Mouse (Mus musculus) CD4-positive helper T cell, adult 2 months (primary cell): ENCODE results near the gene Slc30a10.

Experiments used
- DNase-seq: peaks from one replicate; pipeline ENCODE4 v3.0.0-alpha.2; 2012; ENCODE audit warnings: low read depth, missing footprints, low spot score

Gene Slc30a10

DNA sequence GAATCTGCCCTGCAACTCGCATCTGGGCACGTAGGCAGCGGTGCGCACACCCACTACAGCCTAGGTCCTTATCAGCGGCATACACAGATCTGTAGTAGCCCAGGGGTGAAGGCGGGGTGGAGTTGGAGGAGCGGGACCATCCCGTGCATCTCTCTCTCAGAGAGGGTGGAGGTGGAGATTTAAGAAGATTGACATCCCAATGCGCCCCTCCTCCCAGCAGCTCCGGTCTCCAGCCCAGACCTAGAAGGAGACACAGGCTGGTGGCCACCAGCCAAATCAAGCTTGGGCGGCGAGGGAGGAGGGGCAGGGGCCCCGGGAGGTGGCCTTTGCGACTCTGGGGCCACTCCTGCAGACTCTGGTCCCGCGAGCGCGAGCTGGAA is at the start of gene Slc30a10:
TSS of gene Slc30a10 (plus strand) at position 274 of the 380 bp plus-strand sequence.
- DNase-seq, result no peak

DNA sequence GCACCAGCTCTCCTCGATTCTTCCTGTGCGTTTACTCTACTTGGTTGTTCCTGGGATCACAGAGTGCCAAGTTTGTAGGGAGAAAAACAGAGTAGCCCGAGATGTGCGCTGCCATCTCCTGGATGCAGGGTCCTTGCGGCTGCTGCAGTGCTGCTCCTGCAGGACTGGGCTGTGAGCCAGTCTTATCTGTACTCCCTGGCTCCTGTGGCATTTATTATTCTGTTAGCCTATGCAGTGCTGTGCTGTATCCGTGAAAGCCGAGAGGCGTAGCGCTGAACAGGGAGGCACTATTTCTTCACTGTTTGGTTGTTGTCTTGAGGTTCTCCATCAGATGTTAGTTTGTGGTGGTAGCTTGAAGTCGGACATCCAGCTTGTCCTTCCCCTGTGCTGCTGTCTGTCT is 48.7 kb upstream of the Slc30a10 start:
- DNase-seq, result no peak

DNA sequence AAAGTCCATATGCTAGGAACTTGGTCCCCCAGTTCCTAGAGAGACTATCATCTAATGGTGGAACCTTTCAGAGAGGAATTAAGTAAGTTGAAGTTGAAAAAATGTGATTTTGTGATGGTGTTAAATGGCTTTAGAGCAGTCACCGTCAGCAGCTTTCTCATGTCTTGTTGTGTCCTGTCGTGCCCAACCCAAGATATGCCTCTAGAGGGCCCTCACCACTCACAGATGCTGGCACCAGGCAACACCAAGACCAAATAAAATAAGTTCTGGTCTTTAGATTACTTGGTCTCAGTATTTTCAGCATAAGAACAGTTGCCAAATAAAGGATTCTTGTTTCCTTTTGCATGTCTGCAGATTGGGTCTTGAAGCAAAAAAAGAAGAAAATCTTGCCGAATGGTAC is 44.8 kb upstream of the Slc30a10 start:
- DNase-seq, result no peak

DNA sequence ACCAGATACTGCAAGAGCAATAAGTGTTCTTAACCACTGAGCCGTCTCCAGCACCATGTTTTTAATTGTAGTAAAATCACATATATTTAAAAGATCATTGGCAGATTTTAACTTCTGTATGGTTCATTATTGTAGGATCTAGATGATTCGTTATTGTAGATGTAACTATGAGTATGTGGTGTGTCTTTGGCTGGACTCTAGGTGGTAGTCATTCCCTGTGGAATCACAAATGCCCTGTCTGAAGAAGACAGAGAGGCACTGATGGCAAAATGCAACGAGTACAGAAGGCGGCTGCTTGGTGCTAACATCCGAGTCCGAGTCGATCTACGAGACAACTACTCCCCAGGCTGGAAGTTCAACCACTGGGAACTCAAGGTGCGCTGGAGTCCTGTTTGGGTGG is 36.6 kb upstream of the Slc30a10 start:
- no peak for DNase-seq

DNA sequence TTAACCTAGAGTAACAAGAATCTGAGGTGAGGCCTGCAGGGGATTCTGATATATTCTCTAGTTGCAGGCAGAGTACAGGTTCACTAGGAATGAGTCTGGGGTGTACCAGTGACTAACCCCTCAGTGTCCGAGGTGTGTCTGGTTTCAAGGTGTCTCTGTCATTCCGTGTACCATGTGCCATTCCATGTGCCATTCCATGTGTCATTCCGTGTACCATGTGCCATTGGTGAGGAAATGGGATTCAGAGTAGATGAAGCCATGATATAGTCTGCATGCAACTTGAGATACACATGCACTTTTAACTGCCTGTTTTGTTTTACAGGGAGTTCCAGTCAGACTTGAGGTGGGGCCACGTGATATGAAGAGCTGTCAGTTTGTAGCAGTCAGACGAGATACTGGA is 34.8 kb upstream of the Slc30a10 start:
- no peak for DNase-seq

DNA sequence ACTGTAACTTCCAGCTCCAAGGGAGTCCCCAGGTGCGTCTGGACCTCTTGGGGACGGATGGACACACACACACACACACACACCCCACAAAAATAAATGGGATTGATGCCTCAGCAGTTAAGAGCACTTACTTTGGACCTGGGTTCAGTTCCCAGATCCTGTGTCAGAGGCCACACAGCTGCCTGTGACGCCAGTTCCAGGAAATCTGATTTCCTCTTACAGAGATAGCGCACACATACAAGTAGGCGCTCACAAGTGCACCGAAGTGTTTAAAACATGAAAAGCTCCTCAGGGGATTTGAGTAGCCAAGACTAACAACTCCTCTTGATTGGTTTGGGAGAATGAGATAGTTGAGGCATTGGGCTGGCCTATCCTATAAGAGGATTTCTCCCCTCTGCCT is 33.9 kb upstream of the Slc30a10 start:
- no peak for DNase-seq

DNA sequence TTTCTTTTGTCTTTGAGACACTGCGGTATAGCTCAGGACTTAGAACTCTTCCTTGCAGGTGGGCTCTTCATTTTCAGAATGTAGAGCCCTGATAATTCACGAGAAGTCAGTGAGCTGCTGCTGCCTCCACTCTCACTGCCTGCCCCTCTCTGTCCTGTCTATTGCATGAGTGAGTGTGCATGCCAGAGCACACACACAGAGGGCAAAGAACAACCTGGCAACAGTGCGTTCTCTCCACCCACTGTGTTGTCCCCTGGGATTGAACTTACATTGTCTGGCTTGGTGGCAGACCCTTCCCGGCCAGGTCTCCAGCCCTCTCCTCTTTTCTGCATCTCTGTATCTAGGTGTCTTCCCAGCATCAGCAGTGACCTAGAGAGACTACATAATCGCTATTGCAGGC is 28.1 kb upstream of the Slc30a10 start:
- DNase-seq, result no peak

DNA sequence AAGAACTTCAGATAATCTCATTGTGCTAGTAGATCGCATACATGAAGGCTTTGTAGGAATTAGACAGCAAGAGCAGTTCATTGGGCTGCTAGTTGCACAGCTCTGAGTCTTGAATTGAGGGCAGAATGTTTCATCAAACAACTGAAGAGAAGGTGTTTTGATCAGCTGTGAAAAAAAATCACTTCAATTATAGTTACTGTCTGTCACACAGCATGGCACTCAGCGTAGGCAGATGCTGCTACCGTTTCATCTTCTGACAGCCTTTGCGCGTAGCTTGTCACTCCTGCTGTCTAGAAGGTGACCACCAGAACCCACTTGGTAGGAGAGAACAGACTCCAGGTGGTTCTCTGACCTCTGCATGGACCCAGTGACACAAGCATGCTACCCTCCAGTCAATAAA is 24.2 kb upstream of the Slc30a10 start:
- DNase-seq, result no peak

DNA sequence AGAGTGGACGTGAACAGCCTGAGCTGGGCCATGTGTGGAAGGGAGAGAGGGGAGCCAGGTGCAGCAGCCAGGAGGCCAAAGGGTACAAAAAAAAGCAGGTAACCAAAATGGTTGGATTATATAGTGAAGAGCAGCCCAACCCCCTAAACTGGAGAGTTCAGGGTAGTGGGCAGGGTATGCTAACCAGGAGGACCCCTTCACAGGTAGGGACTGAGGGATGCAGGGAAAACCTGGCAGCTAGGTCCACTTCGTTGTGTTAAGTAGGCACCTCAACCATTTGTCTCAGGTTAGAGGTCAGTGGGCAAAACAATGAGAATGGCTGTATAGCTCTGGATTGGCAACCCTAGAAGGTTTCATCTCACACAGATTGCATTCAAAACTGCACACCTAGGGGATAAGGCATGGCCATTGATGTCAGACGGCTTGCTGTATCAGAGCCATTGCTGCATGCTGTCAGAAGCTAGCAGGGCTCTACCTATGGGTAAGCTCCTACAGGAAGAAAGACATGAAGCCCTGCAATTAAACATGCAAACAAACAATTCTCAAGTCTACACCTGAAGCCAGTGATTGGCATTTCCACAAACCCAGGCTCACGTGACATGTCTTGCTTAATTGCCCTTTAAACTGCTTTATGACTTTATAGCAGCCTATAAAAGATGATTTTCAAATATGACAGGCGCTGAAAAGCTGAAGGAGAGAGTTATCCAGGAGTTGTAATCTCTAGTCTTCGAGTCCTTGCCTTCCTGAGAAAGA is 23.2 kb upstream of the Slc30a10 start:
- no peak for DNase-seq

DNA sequence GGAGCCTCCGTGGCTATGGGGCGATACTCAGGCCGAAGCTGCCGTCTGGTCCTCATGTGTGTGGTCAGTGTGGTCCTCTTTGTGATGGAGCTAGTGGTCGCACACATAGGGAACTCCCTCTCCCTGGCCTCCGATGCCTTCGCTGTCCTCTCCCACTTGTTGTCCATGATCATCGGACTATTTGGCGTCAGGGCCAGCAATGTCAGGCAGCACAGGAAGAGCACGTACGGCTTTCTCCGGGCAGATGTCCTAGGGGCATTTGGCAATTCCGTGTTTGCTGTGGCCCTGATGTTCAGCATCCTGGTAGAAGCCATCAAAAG is 22.7 kb upstream of the Slc30a10 start:
- no peak for DNase-seq

DNA sequence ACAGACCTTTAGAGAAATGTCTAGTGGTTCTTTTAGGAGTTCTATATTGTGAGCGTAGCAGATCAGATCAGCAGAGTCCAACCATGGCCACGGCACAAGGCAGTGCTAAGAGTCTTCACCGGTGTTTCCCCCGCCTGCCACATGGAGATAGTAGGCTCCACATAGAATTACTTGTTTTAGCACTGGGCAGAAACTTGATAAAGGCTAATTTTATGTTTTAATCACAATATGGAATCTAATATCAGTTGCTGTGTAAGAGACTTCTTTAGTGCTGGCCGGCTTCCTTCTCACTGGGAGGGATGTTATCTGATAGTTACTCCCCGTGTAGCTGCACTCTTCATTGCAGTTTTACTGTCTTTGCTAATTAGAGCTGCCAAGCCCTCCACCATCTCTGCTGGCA is 21.5 kb upstream of the Slc30a10 start:
- DNase-seq, result no peak

DNA sequence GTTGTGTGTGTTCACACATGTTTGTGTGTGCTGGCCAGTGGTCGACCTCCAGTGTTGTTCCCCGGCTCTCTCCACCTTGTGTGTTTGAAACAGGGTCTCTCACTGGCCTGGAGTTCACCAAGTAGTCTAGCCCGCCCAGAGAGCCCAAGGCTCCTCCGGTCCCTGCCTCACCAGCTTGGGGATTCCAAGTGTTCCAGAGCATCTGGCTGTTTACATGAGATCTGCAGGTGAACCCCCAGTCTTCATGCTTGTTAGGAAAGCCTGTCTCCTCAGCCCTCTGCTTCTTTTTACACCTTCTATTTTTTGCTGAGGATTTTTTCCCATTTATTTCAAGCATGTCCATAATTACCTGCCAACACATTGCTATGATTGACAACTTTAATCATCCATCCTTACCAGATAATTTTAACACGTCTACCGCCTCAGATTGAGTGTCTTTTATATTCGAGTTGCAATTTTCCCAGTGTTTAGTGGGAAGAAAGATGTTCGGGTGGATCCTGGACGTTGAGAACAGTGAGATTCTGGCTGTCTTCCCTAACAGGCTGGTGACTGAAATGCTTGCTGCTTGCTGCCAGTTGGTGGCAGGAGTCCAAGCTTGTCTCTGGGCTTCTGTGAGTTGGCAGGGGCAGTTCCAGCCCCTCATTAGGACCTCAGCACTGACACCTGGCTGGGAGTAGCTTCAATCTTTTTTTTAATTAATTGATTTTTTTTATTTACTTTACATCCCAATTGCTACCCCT is 15.6 kb upstream of the Slc30a10 start:
- no peak for DNase-seq

DNA sequence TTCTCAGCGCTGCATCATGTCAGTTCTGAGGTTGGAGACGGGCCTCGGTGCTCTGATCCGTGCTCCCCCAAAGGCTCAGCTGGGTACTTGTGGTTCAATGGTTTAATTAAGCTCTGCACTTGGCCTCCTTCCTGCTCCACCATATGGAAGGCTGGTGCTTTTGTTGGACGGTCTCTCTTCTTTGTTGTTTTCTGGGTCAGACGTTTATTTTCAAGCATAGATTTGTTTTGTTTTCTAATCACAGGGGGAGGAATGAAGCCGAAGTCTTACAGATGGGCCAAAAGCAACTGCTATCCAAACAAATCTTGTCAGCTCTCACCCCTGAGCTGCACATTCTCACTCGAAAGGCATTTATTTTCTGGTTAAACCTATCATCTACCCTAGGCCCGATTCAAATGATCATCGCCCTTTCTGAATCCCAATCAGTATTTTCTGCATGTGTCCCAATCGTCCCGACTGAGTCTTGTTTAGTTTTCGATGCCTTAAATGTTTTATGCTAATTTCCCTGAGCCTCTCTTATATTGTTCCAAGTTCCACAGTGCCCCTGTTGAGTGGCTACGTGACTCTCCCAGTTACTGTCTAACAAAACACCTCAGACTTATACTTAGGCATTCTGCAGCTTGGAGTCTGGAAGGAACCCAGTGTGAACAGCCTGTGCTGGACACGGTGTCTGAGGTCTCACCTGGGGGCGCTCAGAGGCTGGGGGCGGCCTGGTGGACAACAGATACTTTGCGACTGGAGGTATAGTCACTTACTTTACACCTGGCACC is 12.8 kb upstream of the Slc30a10 start:
- DNase-seq, result no peak

DNA sequence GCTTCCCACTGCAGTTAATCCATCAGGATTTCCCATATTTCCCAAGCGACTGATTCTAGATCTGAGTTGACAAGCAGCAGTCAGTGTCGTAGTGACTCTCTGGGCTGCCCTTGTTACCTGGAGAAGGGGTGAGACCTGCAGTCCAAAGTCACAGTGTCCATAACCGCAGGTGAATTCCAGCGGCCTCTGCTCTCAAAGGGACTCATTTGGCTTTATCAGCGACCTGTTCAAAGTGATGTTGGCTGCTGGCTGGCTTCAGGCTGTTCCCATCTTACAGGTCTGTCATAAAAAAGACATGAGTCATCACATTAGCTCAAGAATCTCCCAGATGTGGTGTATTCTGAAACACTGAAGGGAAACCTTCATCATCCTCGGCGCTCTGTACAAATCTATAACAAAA is 5.7 kb upstream of the Slc30a10 start:
- no peak for DNase-seq

DNA sequence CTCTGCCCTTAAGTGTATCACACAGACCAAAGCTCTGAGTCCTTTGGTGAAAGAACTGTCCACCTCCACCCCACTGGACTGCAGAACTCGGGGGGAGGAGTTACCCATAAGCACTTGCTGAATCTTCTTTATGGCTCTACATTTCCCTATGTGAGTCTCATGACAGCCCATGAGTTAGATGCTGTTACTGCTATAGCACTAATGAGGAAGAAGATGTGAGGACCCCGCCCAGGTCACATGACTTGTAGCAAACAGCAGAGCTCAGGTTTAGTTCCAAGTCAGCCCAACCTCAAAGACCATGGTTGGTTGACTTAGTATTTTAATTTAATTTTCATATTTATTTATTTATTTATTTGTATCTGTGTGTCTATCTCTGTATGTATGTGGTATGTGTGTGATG is 4.9 kb upstream of the Slc30a10 start:
- DNase-seq, result no peak

DNA sequence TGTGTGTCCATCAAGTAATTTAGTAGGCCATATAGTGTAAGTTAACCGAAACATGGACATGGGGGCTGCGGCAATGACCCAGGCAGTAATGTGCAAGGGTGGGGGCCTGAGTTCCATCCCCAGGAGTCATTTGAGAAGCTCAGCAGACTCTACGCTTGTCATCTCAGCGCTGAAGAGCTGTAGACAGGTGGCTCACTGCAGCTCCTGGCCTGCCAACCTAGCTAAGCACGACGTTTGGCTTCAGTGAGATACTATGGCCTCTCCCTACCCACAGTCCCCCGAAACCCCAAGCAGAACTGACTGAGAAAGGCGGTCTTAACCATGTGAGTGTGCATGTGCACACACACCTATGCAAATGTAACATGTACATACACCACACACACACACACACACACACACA is 3.6 kb upstream of the Slc30a10 start:
- DNase-seq, result no peak

DNA sequence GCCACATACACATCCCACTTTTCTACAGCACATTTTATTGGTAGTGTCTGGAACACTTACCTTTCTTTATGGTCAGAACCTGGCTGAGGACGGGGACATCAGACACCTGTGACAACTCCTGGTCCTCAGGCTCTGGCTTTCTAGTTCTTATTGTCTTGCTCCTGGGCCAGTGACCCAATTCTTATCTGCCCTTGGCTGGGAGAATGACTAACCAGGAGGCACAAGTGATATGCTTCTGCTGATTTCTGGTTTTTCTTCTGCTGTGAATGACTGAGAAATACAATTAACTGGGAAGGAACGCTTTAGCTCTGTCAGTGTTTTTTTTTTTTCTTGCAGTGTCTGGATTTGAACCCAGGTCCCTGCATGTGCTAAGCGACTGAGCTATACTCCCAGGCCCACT is 3.2 kb upstream of the Slc30a10 start:
- no peak for DNase-seq

DNA sequence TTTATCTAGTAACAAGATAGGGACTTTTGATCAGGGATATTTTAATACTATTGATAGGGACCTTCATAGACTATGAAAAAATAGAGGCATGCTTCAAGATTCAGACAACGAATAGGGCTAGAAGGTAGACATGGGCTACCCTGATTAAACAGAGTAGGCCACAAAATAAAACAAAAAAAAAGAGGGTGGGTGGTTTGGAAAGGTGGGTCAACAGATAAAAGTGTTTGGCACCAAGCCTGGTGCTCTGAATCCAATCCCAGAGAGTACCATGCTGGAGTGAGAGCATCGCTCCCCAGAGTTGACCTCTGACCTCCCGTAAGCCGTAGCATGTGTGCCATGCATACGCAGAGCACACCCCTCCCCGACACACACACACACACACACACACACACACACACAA is 2.2 kb upstream of the Slc30a10 start:
- no peak for DNase-seq

DNA sequence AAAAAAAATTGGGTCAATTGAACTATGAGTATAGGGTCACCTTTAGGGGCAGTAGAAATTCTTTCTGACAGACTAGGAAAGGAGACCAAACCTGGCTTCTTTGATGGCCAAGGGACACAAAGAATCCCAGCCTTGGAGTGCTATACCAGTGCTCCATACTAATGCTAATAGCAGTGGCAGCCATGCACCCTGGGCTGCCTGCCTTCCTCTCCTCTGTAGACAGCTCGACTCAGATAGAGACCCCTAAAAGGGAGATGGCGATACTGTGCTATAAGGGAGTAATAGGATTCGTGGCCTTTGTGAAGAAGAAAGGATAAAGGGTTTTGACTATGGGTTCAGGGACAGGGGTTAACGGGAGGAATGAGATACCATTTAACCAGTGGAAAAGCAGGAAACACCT is 504 bp upstream of the Slc30a10 start:
- no peak for DNase-seq

DNA sequence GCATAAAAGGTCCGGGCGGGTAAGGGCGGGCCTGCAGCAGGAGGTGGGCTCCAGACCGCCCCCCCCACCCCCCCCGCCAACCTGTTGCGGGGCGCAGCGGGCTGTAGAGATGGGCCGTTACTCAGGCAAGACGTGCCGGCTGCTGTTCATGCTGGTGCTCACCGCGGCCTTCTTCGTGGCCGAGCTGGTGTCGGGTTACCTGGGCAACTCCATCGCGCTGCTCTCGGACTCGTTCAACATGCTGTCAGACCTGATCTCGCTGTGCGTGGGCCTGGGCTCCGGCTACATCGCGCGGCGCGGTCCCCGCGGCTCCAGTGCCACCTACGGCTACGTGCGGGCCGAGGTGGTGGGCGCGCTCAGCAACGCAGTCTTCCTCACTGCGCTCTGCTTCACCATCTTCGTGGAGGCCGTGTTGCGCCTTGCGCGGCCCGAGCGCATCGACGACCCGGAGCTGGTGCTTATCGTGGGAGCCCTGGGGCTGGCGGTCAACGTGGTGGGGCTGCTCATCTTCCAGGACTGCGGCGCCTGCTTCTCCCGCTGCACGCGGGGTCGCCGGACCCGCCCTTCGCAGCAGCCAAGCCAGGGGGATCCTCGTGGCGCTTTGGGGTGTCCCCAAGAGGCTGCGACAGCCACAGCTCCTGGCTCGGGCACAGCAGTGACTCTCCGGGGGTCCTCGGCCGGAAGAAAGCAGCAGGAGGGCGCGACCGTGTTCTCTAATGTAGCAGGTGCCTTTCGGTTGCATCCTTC is 480 bp downstream of the Slc30a10 start:
- DNase-seq, result no peak

DNA sequence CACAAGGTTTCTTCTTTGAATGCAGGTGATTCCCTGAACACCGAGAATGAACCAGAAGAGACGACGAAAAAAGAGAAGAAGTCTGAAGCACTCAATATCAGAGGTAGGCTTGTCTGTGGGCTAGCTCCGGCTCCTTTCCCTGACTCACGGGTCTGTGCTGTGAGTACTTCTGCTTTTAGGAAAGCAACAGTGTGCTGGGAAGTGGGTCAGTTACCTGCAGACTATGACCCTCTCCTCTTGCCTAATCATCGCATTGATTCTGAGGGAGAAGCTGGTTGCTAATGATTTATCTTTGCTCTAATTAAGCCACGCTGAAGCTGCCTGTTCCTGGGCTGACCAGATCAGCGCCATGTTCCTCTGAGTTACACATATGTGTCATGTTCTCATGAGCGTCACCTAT is 1.7 kb downstream of the Slc30a10 start:
- no peak for DNase-seq

DNA sequence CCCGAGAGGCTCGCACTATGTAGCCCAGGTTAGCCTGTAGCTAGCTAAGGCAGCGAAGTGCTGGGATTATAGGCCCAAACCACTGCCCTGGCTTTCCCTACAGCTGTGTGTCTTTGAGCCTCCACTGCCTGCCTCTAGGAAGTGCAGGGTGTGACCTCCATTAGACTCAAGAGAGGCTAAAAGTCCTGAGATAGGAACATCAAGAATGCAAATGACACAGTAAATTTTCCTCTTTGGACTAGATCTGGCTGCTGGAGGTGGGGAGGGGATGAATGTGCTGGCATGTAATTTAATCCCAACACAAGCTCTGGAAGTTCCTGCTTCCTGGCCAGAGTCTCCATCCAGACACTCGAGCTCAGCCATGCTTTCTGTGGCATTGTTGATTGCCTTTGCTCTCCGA is 5.4 kb downstream of the Slc30a10 start:
- DNase-seq, result no peak
